Mouse (Mus musculus): ENCODE data around the gene Gmpr2. TPM values are rescaled to one million over a fixed set of nuclear protein-coding genes. Genes with fewer than 3 reads are reported as not detected.

Gene Gmpr2
- polyA plus RNA-seq, 1 experiment = 23.8 TPM

DNA sequence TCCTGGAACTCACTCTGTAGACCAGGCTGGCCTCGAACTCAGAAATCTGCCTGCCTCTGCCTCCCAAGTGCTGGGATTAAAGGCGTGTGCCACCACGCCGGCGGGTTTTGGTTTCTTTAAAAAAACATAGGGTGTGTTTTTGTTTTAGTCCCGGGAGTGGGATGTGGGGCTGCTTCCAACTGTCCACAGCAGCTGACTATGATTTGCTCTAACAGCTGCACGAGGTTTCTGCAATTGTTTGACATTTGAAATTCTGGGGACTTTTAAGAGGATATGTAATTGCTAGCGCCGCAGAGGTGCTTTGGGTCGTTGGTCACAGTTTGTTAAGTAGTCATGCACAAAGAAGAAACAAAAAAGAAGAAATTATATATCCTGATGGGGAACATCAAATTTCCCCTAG lies 17.7 kb downstream of the Gmpr2 start:
- TF ChIP-seq MAX (IDR thresholded peaks at IDR 0.05) (no peak), MYOD1 (IDR thresholded peaks at IDR 0.05; ENCODE audit: control insufficient read depth, insufficient read length, low read depth) (peak; percentile 82)
- Histone ChIP-seq H3K4me3 (ENCODE audit: insufficient read depth, poor library complexity, severe bottlenecking) (no peak overlapping the region), H3K79me3 (ENCODE audit: low read depth) (no peaks in the 10 kb centered on the region), H3K36me3 (ENCODE audit: control insufficient read depth, insufficient read depth) (no peaks in the 10 kb centered on the region), H3K79me2 (ENCODE audit: control insufficient read depth, insufficient read depth) (no peaks in the 10 kb centered on the region), H3K27me3 (ENCODE audit: control insufficient read depth, insufficient read depth, insufficient read length) (no peaks in the 10 kb centered on the region), H3ac (ENCODE audit: control insufficient read depth, insufficient read length, low read depth) (no peak overlapping the region)

DNA sequence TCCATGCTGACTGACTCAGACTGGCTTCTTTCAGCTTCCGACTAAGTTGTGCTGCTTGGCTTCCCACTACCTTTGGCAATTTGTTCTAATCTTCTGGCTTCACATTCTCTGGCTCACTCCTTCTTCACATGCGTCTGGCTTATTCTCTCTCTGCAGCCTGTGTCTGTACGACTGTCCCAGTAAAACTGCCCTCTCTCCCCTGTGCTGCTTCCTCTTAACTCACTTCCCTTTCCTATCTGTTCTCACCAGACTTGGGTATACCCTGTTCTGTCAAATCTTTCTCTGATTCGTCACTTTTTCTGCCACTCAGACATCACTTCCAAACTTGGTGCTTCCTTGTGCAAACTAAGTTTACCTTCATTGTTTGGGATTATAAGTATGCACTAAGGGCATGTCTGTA lies 25.5 kb downstream of the Gmpr2 start:
- H3K79me3 ChIP-seq (ENCODE audit: low read depth) = no peaks in the 10 kb centered on the region
- no peaks in the 10 kb centered on the region for H3K79me2 ChIP-seq (ENCODE audit: control insufficient read depth, insufficient read depth)
- H3K36me3 ChIP-seq (ENCODE audit: control insufficient read depth, insufficient read depth) = no peaks in the 10 kb centered on the region
- H3ac ChIP-seq (ENCODE audit: control insufficient read depth, insufficient read length, low read depth) = no peak overlapping the region
- peaks cover 9% of the 10 kb centered on the region for H3K27me3 ChIP-seq (ENCODE audit: control insufficient read depth, insufficient read depth, insufficient read length)
- no peak overlapping the region for H3K4me3 ChIP-seq (ENCODE audit: insufficient read depth, poor library complexity, severe bottlenecking)
- TF ChIP-seq CEBPB (IDR thresholded peaks at IDR 0.05; ENCODE audit: low read depth) (no peak), MYOG (IDR thresholded peaks at IDR 0.05; ENCODE audit: control insufficient read depth, extremely low read depth, insufficient read length) (no peak), MYOD1 (IDR thresholded peaks at IDR 0.05; ENCODE audit: control insufficient read depth, insufficient read length, low read depth) (no peak), MAX (IDR thresholded peaks at IDR 0.05) (no peak)

GRCm38 (mm10) chr14:55701131-55701530 lies 29.4 kb downstream of the Gmpr2 start:
- Histone ChIP-seq H3K27me3 (ENCODE audit: control insufficient read depth, insufficient read depth, insufficient read length) (peaks cover 12% of the 10 kb centered on the region), H3K36me3 (ENCODE audit: control insufficient read depth, insufficient read depth) (no peaks in the 10 kb centered on the region), H3K79me2 (ENCODE audit: control insufficient read depth, insufficient read depth) (no peaks in the 10 kb centered on the region), H3K4me3 (ENCODE audit: insufficient read depth, poor library complexity, severe bottlenecking) (no peak overlapping the region), H3K79me3 (ENCODE audit: low read depth) (no peaks in the 10 kb centered on the region), H3ac (ENCODE audit: control insufficient read depth, insufficient read length, low read depth) (no peak overlapping the region)
- TF ChIP-seq CTCF (IDR thresholded peaks at IDR 0.05; ENCODE audit: control insufficient read depth, insufficient read depth, insufficient read length) (no peak), MAX (IDR thresholded peaks at IDR 0.05) (no peak), USF1 (IDR thresholded peaks at IDR 0.05; ENCODE audit: low read depth) (no peak), MYOG (IDR thresholded peaks at IDR 0.05; ENCODE audit: control insufficient read depth, extremely low read depth, insufficient read length) (no peak), CEBPB (IDR thresholded peaks at IDR 0.05; ENCODE audit: low read depth) (no peak), MYOD1 (IDR thresholded peaks at IDR 0.05; ENCODE audit: control insufficient read depth, insufficient read length, low read depth) (no peak), FOSL1 (IDR thresholded peaks at IDR 0.05; ENCODE audit: insufficient read depth, low read length, poor library complexity, severe bottlenecking) (no peak)

DNA sequence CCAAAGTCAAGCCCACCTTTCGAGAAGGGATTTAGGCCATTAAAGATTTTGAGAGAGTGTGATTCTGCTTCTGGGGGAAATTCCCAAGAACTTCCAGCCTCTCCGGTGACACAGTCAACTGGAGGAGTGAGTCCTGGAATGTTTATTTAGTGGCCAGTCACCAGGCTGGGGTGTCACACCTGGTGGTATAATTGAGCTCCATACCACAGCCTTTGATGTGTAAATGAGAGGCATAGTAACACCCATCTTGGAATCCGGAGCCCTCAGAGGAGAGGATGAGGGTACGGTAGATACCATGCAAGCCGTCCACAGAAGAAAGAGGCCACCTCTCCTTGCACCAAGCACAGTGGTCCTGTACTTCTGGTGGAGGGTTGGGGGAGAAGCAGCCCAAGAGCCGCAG lies 31.0 kb downstream of the Gmpr2 start:
- Histone ChIP-seq H3ac (ENCODE audit: control insufficient read depth, insufficient read length, low read depth) (no peak overlapping the region), H3K36me3 (ENCODE audit: control insufficient read depth, insufficient read depth) (no peaks in the 10 kb centered on the region), H3K79me2 (ENCODE audit: control insufficient read depth, insufficient read depth) (no peaks in the 10 kb centered on the region), H3K79me3 (ENCODE audit: low read depth) (no peaks in the 10 kb centered on the region), H3K4me3 (ENCODE audit: insufficient read depth, poor library complexity, severe bottlenecking) (no peak overlapping the region), H3K27me3 (ENCODE audit: control insufficient read depth, insufficient read depth, insufficient read length) (peaks cover 12% of the 10 kb centered on the region)
- no peak for TF ChIP-seq MYOG (IDR thresholded peaks at IDR 0.05; ENCODE audit: control insufficient read depth, extremely low read depth, insufficient read length)
- no peak for TF ChIP-seq USF1 (IDR thresholded peaks at IDR 0.05; ENCODE audit: low read depth)
- TF ChIP-seq FOSL1 (IDR thresholded peaks at IDR 0.05; ENCODE audit: insufficient read depth, low read length, poor library complexity, severe bottlenecking) = no peak
- no peak for TF ChIP-seq MAX (IDR thresholded peaks at IDR 0.05)
- TF ChIP-seq CEBPB (IDR thresholded peaks at IDR 0.05; ENCODE audit: low read depth) = no peak
- no peak for TF ChIP-seq MYOD1 (IDR thresholded peaks at IDR 0.05; ENCODE audit: control insufficient read depth, insufficient read length, low read depth)
- TF ChIP-seq CTCF (IDR thresholded peaks at IDR 0.05; ENCODE audit: control insufficient read depth, insufficient read depth, insufficient read length) = no peak

DNA sequence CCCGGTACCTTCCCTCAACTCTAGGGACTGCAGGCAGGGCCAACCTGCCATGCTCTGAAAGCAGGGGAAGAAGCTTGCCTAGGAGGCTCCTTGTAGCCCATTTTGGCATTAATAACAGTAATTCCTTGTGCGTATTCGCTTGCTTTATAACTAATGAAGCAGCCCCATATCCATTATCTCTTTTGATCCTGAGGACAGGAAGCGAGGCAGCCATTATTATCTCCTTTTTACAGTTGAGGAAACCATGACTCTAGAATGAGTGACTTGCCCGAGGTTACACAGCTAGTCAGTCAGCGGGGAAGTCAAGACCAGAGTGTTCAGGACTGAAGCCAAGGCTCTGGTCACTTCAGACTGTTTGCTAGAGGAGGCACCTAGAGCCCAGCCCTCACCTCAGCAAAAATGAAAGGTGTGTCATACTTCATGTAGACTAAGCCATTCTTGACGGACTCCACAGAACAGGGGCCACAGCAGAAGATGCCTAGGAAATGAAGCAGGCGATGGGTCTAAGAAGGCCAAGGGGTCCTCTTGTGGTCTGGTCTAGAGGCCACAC lies 34.4 kb downstream of the Gmpr2 start:
- Histone ChIP-seq H3K36me3 (ENCODE audit: control insufficient read depth, insufficient read depth) (no peaks in the 10 kb centered on the region), H3K4me3 (ENCODE audit: insufficient read depth, poor library complexity, severe bottlenecking) (no peak overlapping the region), H3K27me3 (ENCODE audit: control insufficient read depth, insufficient read depth, insufficient read length) (peaks cover 3% of the 10 kb centered on the region), H3K79me3 (ENCODE audit: low read depth) (no peaks in the 10 kb centered on the region), H3ac (ENCODE audit: control insufficient read depth, insufficient read length, low read depth) (no peak overlapping the region), H3K79me2 (ENCODE audit: control insufficient read depth, insufficient read depth) (no peaks in the 10 kb centered on the region)
- no peak for TF ChIP-seq FOSL1 (IDR thresholded peaks at IDR 0.05; ENCODE audit: insufficient read depth, low read length, poor library complexity, severe bottlenecking)
- no peak for TF ChIP-seq MYOG (IDR thresholded peaks at IDR 0.05; ENCODE audit: control insufficient read depth, extremely low read depth, insufficient read length)
- TF ChIP-seq MAX (IDR thresholded peaks at IDR 0.05) = no peak
- no peak for TF ChIP-seq USF1 (IDR thresholded peaks at IDR 0.05; ENCODE audit: low read depth)
- TF ChIP-seq CEBPB (IDR thresholded peaks at IDR 0.05; ENCODE audit: low read depth) = no peak
- no peak for TF ChIP-seq CTCF (IDR thresholded peaks at IDR 0.05; ENCODE audit: control insufficient read depth, insufficient read depth, insufficient read length)
- no peak for TF ChIP-seq MYOD1 (IDR thresholded peaks at IDR 0.05; ENCODE audit: control insufficient read depth, insufficient read length, low read depth)

GRCm38 (mm10) chr14:55707397-55707796 lies 35.7 kb downstream of the Gmpr2 start:
- H3K79me3 ChIP-seq (ENCODE audit: low read depth) = no peaks in the 10 kb centered on the region
- no peaks in the 10 kb centered on the region for H3K36me3 ChIP-seq (ENCODE audit: control insufficient read depth, insufficient read depth)
- peaks cover 3% of the 10 kb centered on the region for H3K27me3 ChIP-seq (ENCODE audit: control insufficient read depth, insufficient read depth, insufficient read length)
- TF ChIP-seq MAX (IDR thresholded peaks at IDR 0.05) = no peak
- no peak for TF ChIP-seq FOSL1 (IDR thresholded peaks at IDR 0.05; ENCODE audit: insufficient read depth, low read length, poor library complexity, severe bottlenecking)
- TF ChIP-seq CEBPB (IDR thresholded peaks at IDR 0.05; ENCODE audit: low read depth) = no peak
- TF ChIP-seq CTCF (IDR thresholded peaks at IDR 0.05; ENCODE audit: control insufficient read depth, insufficient read depth, insufficient read length) = no peak
- TF ChIP-seq MYOG (IDR thresholded peaks at IDR 0.05; ENCODE audit: control insufficient read depth, extremely low read depth, insufficient read length) = no peak
- TF ChIP-seq USF1 (IDR thresholded peaks at IDR 0.05; ENCODE audit: low read depth) = no peak
- TF ChIP-seq MYOD1 (IDR thresholded peaks at IDR 0.05; ENCODE audit: control insufficient read depth, insufficient read length, low read depth) = no peak
- H3ac ChIP-seq (ENCODE audit: control insufficient read depth, insufficient read length, low read depth) = no peak overlapping the region
- H3K79me2 ChIP-seq (ENCODE audit: control insufficient read depth, insufficient read depth) = no peaks in the 10 kb centered on the region
- H3K4me3 ChIP-seq (ENCODE audit: insufficient read depth, poor library complexity, severe bottlenecking) = no peak overlapping the region

Measured in C2C12 (cell line).